Mouse (Mus musculus) stomach, embryonic 14.5 days (tissue): ENCODE measurements at regions not wholly inside any gene's neighbourhood (a gene's known extent, or its start where the extent isn't known, plus 50 kb on each side); places are given as distances from the start of the nearest gene placed in this dataset.

Experiments used
- ATAC-seq: fragments of 200-750 bp; cut with Nextera tagmentation; 2 replicates; pipeline ENCODE4 v1.8.0; 2017; ENCODE audit warnings: low read depth, moderate TSS enrichment; ENCODE audit not compliant: insufficient number of reproducible peaks, insufficient read depth, low FRiP score
- H3K27ac ChIP-seq: fragments of 300-500 bp; sonication (generic); 2 replicates; pipeline ENCODE4 v1.5.1; 2014; ENCODE audit warnings: mild to moderate bottlenecking, low read length, moderate library complexity, mixed read lengths
- H3K27me3 ChIP-seq: fragments of 300-500 bp; sonication (generic); 2 replicates; pipeline ENCODE4 v1.6.1; 2014; ENCODE audit warnings: low read length, control low read depth, mixed read lengths; ENCODE audit not compliant: control insufficient read depth, insufficient read depth
- H3K36me3 ChIP-seq: fragments of 300-500 bp; sonication (generic); 2 replicates; pipeline ENCODE4 v1.6.1; 2014; ENCODE audit warnings: mild to moderate bottlenecking, control low read depth, low read length, moderate library complexity, mixed read lengths; ENCODE audit not compliant: control insufficient read depth, insufficient read depth
- H3K4me1 ChIP-seq: fragments of 300-500 bp; sonication (generic); 2 replicates; pipeline ENCODE4 v1.6.1; 2014; ENCODE audit warnings: low read length, control low read depth, mixed read lengths; ENCODE audit not compliant: control insufficient read depth, insufficient read depth
- H3K4me2 ChIP-seq: fragments of 300-500 bp; sonication (generic); replicated peaks from 2 replicates; pipeline ENCODE4 v1.6.1; 2014; ENCODE audit warnings: low read depth, low read length, control low read depth
- H3K4me3 ChIP-seq: fragments of 300-500 bp; sonication (generic); 2 replicates; pipeline ENCODE4 v1.5.1; 2014; ENCODE audit warnings: low read depth, low read length, control low read depth
- H3K9ac ChIP-seq: fragments of 300-500 bp; sonication (generic); replicated peaks from 2 replicates; pipeline ENCODE4 v1.6.1; 2014; ENCODE audit warnings: low read depth, mild to moderate bottlenecking, control low read depth, low read length, moderate library complexity, mixed read lengths
- H3K9me3 ChIP-seq: fragments of 300-500 bp; sonication (generic); 2 replicates; pipeline ENCODE4 v1.6.1; 2016; ENCODE audit warnings: low read depth, low read length, control low read depth; ENCODE audit not compliant: control insufficient read depth
- WGBS: fragments of 180-500 bp; shearing (Covaris S2); extraction: QIAGEN DNeasy Blood & Tissue Kit; methylation state at CpG from one replicate; pipeline ENCODE4 v1.1.7; 2014; 5-methylcytosine and 5-hydroxymethylcytosine counted together

DNA sequence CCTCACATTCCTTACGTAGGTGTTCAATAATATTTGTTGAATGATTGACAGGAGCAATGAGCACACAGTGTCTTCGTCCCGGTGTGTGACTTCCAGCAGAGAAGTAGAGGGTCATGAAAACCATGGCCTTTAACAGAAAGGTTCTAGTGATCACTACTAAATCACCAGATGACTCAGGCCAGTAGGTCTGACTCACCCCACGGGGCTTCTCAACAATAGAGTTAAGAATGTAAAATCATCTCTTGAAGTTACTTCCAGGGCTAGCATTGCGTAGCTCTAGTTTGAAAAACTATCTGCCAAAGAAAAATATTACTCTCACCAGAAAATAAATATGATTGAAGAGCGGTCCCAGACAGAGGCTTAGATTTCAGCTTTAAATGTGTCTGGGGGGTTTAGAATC, 376.4 kb downstream of the Efna5 start:
- H3K9me3 ChIP-seq = no peaks in the 10 kb centered on the region
- H3K36me3 ChIP-seq = no peaks in the 10 kb centered on the region
- no peak for ATAC-seq
- H3K27ac ChIP-seq = no peak overlapping the region
- 65% methylated on average over 6 of the region's 6 CpGs for WGBS
- no peak overlapping the region for H3K4me2 ChIP-seq
- H3K9ac ChIP-seq = no peak overlapping the region
- no peaks in the 10 kb centered on the region for H3K27me3 ChIP-seq
- H3K4me1 ChIP-seq = no peaks in the 10 kb centered on the region
- H3K4me3 ChIP-seq = no peak overlapping the region

DNA sequence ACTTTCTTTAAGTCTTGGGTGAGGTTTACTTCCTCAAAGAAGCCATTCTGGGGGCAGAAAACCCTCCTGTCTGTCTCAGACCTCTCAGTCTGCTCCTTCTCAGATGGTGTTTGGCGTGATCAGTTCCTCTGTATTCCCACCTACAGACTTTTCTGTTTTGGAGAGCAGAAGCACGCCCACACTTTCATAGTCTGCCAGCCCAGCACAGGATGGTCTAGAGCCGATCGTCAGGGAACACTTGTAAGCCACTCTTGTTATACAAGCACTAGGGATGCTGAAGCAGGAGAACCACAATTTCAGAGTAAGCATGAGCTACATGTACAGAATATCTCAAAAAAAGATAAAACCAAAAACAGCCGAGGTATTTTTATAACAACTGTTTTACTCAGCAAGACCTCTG, 410.4 kb downstream of the Efna5 start:
- no peak for ATAC-seq
- no peaks in the 10 kb centered on the region for H3K27me3 ChIP-seq
- no peaks in the 10 kb centered on the region for H3K9me3 ChIP-seq
- no peak overlapping the region for H3K9ac ChIP-seq
- no peak overlapping the region for H3K4me2 ChIP-seq
- WGBS = 87% methylated on average over 5 of the region's 5 CpGs
- H3K4me1 ChIP-seq = no peaks in the 10 kb centered on the region
- H3K36me3 ChIP-seq = no peaks in the 10 kb centered on the region
- no peak overlapping the region for H3K27ac ChIP-seq
- no peak overlapping the region for H3K4me3 ChIP-seq

GRCm38 (mm10) chr17:62469367-62469766, 411.8 kb downstream of the Efna5 start:
- Histone ChIP-seq H3K27me3 (no peaks in the 10 kb centered on the region), H3K9ac (no peak overlapping the region), H3K36me3 (no peaks in the 10 kb centered on the region), H3K27ac (no peak overlapping the region), H3K4me1 (no peaks in the 10 kb centered on the region), H3K9me3 (no peaks in the 10 kb centered on the region), H3K4me2 (no peak overlapping the region), H3K4me3 (no peak overlapping the region)
- 100% methylated on average over 1 of the region's 1 CpGs for WGBS
- ATAC-seq = no peak

GRCm38 (mm10) chr17:62468859-62469258, 412.3 kb downstream of the Efna5 start:
- Histone ChIP-seq H3K36me3 (no peaks in the 10 kb centered on the region), H3K27ac (no peak overlapping the region), H3K27me3 (no peaks in the 10 kb centered on the region), H3K9me3 (no peaks in the 10 kb centered on the region), H3K9ac (no peak overlapping the region), H3K4me1 (no peaks in the 10 kb centered on the region), H3K4me3 (no peak overlapping the region), H3K4me2 (no peak overlapping the region)
- 76% methylated on average over 7 of the region's 7 CpGs for WGBS
- ATAC-seq = no peak

GRCm38 (mm10) chr17:62467072-62467471, 414.0 kb downstream of the Efna5 start:
- H3K4me3 ChIP-seq = no peak overlapping the region
- H3K27ac ChIP-seq = no peak overlapping the region
- no peaks in the 10 kb centered on the region for H3K9me3 ChIP-seq
- H3K4me1 ChIP-seq = 0 out of 2 replicates have a peak, but pooled peaks cover 7% of the 10 kb centered on the region
- 78% methylated on average over 5 of the region's 5 CpGs for WGBS
- ATAC-seq = no peak
- H3K36me3 ChIP-seq = no peaks in the 10 kb centered on the region
- H3K9ac ChIP-seq = no peak overlapping the region
- no peak overlapping the region for H3K4me2 ChIP-seq
- H3K27me3 ChIP-seq = no peaks in the 10 kb centered on the region

DNA sequence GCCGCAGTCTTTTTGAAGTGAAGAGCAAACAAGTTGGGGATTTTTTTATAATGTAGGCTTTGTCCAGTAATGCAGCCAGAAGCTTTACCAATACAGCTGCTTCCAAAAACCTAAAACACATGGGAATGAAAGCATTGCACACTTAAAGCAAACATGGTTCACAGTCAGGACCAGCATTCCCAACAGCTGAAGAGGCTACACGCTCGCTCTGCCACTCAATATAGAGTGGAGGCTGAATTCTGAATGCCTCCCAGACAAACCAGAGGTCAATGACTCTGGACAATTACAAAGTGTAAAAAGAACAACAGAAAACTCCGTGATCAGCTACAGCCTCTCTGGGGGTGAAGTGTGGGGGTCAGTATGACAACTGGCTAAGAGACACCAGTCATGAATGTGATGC, 416.1 kb downstream of the Efna5 start:
- no peak overlapping the region for H3K4me2 ChIP-seq
- no peak overlapping the region for H3K27ac ChIP-seq
- 63% methylated on average over 4 of the region's 4 CpGs for WGBS
- no peaks in the 10 kb centered on the region for H3K36me3 ChIP-seq
- 0 out of 2 replicates have a peak, but pooled peaks cover 8% of the 10 kb centered on the region for H3K4me1 ChIP-seq
- H3K9me3 ChIP-seq = no peaks in the 10 kb centered on the region
- no peak overlapping the region for H3K9ac ChIP-seq
- H3K27me3 ChIP-seq = no peaks in the 10 kb centered on the region
- no peak for ATAC-seq
- no peak overlapping the region for H3K4me3 ChIP-seq

GRCm38 (mm10) chr17:62464228-62464627, 416.9 kb downstream of the Efna5 start:
- no peak overlapping the region for H3K27ac ChIP-seq
- H3K9me3 ChIP-seq = no peaks in the 10 kb centered on the region
- no peak overlapping the region for H3K9ac ChIP-seq
- no peaks in the 10 kb centered on the region for H3K36me3 ChIP-seq
- 87% methylated on average over 4 of the region's 4 CpGs for WGBS
- H3K27me3 ChIP-seq = no peaks in the 10 kb centered on the region
- ATAC-seq = no peak
- H3K4me2 ChIP-seq = no peak overlapping the region
- no peak overlapping the region for H3K4me3 ChIP-seq
- H3K4me1 ChIP-seq = 0 out of 2 replicates have a peak, but pooled peaks cover 8% of the 10 kb centered on the region

DNA sequence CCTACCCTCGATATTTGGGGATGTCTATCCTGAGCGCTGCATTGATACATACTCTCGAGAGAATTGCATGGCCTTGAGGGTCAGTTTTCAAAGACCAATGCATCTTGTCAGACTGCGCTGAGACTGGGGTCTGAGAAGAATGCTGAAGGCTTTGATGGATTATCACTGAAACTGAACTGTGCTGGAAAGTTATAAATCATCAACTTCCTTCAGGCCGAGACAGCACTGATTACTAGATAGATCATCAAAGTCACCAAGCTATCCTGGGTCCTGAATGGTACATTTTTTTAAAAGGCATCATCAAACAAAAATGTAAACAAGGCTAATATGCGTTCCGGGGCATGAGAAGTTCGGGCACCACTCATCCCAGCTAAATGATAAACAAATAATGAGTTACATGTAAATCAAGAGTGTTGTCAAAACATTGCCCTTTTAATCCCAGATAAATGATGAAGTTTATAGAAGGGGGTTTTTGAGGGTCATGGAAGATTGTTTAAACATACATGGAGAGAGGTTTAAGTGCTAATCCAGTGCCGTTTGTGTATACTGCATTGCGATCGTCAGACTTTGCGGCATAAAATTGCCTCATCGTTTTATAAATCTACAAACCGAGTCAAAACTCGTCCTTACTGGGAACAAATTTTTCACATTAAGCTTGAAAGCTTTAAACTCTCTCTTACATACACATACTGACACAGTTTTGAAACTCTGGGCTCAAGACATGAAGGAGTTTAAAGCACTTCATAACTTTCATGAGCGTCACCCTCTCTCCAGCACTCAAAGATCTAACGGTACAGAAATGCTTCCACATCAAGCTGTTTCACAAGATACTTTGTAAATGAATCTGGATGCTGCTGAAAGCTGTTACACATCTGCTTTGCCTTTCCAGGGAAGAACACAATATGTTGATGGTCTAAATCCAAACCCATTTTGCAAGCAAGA, 419.5 kb downstream of the Efna5 start:
- 14% methylated on average over 17 of the region's 17 CpGs for WGBS
- peak; percentile 58; the same call in 1 of the 2 replicates for ATAC-seq

More for the DNA sequence above, 419.5 kb downstream of the Efna5 start:
- H3K36me3 ChIP-seq = no peaks in the 10 kb centered on the region
- H3K9ac ChIP-seq = no peak overlapping the region
- no peak overlapping the region for H3K4me2 ChIP-seq
- no peaks in the 10 kb centered on the region for H3K27me3 ChIP-seq
- 0 out of 2 replicates have a peak, but pooled peaks cover 8% of the 10 kb centered on the region for H3K4me1 ChIP-seq
- H3K27ac ChIP-seq = no peak overlapping the region; the same call in 1 of the 2 replicates
- no peaks in the 10 kb centered on the region for H3K9me3 ChIP-seq
- no peak overlapping the region for H3K4me3 ChIP-seq
